Mouse (Mus musculus) gastrocnemius, postnatal 14 days (tissue): ENCODE data around the gene Tap2. TPM values are rescaled to one million over a fixed set of nuclear protein-coding genes. Genes with fewer than 3 reads are reported as not detected.

ENCODE experiments used
- total RNA-seq, 2 experiments: library from RNA; stranded (reverse); gene quantifications; 2 replicates each; pipeline ENCODE4 v1.2.3; 2021

The Tap2 gene
- total RNA-seq, 2 experiments from 2014 or later = 4.7 to 5.3 TPM

Other genes starting within 250 kb of the Tap2 start
- gene Vps52, start 247.7 kb upstream of the Tap2 start, total RNA-seq = 10 to 100 TPM; 30.5 to 33.1 TPM
- gene Rps18, start 247.5 kb upstream of the Tap2 start, total RNA-seq = 100 to 1,000 TPM; 464 to 543 TPM
- 10 to 100 TPM; 26.5 to 40.1 TPM for gene H2-K1, start 203.2 kb upstream of the Tap2 start, total RNA-seq
- gene Ring1, start 178.8 kb upstream of the Tap2 start, total RNA-seq = 10 to 100 TPM; 11.3 to 13.1 TPM
- gene H2-Ke6, start 175.5 kb upstream of the Tap2 start, total RNA-seq = 10 to 100 TPM; 50.1 to 51.3 TPM
- gene Slc39a7, start 171.8 kb upstream of the Tap2 start, total RNA-seq = 10 to 100 TPM; 44.9 to 60.1 TPM
- 10 to 100 TPM; 35.2 to 35.8 TPM for gene Rxrb, start 171.7 kb upstream of the Tap2 start, total RNA-seq
- gene Col11a2, start 164.1 kb upstream of the Tap2 start, total RNA-seq = 10 to 100 TPM; 51.1 to 56.0 TPM
- gene H2-Oa, start 111.2 kb upstream of the Tap2 start, total RNA-seq = not detected
- gene H2-DMa, start 84.0 kb upstream of the Tap2 start, total RNA-seq = 1 to 10 TPM; 2.3 to 3.6 TPM
- 10 to 100 TPM; 75.2 to 75.5 TPM for gene Brd2, start 80.9 kb upstream of the Tap2 start, total RNA-seq
- gene H2-DMb2, start 60.2 kb upstream of the Tap2 start, total RNA-seq = under 1 TPM; 0.45 to 0.47 TPM
- gene H2-DMb1, start 50.5 kb upstream of the Tap2 start, total RNA-seq = 1 to 10 TPM; 1.0 to 1.4 TPM
- 1 to 10 TPM; 1.7 to 2.6 TPM for gene Tap1, start 16.0 kb upstream of the Tap2 start, total RNA-seq
- 1 to 10 TPM; 1.8 to 2.0 TPM for gene Psmb9, start 15.8 kb upstream of the Tap2 start, total RNA-seq
- 1 to 10 TPM; 2.9 to 3.4 TPM for gene Psmb8, start 5.8 kb upstream of the Tap2 start, total RNA-seq
- under 1 TPM in 1 of 2 experiments, not detected in 1; 0.13 TPM for gene H2-Ob, start 35.4 kb downstream of the Tap2 start, total RNA-seq
- 1 to 10 TPM; 2.8 to 3.1 TPM for gene H2-Ab1, start 54.2 kb downstream of the Tap2 start, total RNA-seq
- 1 to 10 TPM; 2.8 to 3.9 TPM for gene H2-Aa, start 84.3 kb downstream of the Tap2 start, total RNA-seq
- gene H2-Eb1, start 102.3 kb downstream of the Tap2 start, total RNA-seq = 1 to 10 TPM; 2.8 to 3.7 TPM
- gene H2-Eb2, start 122.1 kb downstream of the Tap2 start, total RNA-seq = not detected
- gene Btnl2, start 151.3 kb downstream of the Tap2 start, total RNA-seq = under 1 TPM; 0.39 to 0.42 TPM
- gene Btnl1, start 173.6 kb downstream of the Tap2 start, total RNA-seq = not detected
- gene BC051142, start 195.3 kb downstream of the Tap2 start, total RNA-seq = under 1 TPM in 1 of 2 experiments, not detected in 1; 0.21 TPM